Mouse (Mus musculus) C2C12 (cell line): ENCODE measurements around the gene Tspoap1. TPM values are rescaled to one million over a fixed set of nuclear protein-coding genes. Genes with fewer than 3 reads are reported as not detected.
A peak's percentile ranks its signal among the peaks of the same experiment; 100 is the strongest.

Experiments used
- H3K27me3 ChIP-seq: one replicate; pipeline ENCODE4 v1.6.1; 2011; ENCODE audit not compliant: control insufficient read depth, insufficient read depth, insufficient read length
- H3K36me3 ChIP-seq: one replicate; pipeline ENCODE4 v1.6.1; 2011; ENCODE audit not compliant: control insufficient read depth, insufficient read depth
- H3K4me3 ChIP-seq: one replicate; pipeline ENCODE4 v1.5.1; 2011; ENCODE audit warnings: mild to moderate bottlenecking, control low read depth; ENCODE audit not compliant: poor library complexity, insufficient read depth, severe bottlenecking
- H3K79me2 ChIP-seq: one replicate; pipeline ENCODE4 v1.6.1; 2011; ENCODE audit not compliant: control insufficient read depth, insufficient read depth
- H3K79me3 ChIP-seq: one replicate; pipeline ENCODE4 v1.6.1; 2011; ENCODE audit warnings: low read depth, control low read depth
- H3ac ChIP-seq: one replicate; pipeline ENCODE3; 2011; ENCODE audit warnings: low read depth; ENCODE audit not compliant: control insufficient read depth, insufficient read length
- CEBPB ChIP-seq: IDR thresholded peaks from one replicate; pipeline ENCODE4 v1.6.1; 2011; ENCODE audit warnings: low read depth, mild to moderate bottlenecking, control low read depth, moderate library complexity
- CTCF ChIP-seq: IDR thresholded peaks from one replicate; pipeline ENCODE4 v1.5.1; 2011; ENCODE audit not compliant: control insufficient read depth, insufficient read depth, insufficient read length
- FOSL1 ChIP-seq: IDR thresholded peaks from one replicate; pipeline ENCODE4 v1.8.0; 2011; ENCODE audit warnings: mild to moderate bottlenecking, low read length; ENCODE audit not compliant: poor library complexity, insufficient read depth, severe bottlenecking
- MAX ChIP-seq: IDR thresholded peaks from one replicate; pipeline ENCODE4 v1.6.1; 2011; ENCODE audit warnings: mild to moderate bottlenecking, control low read depth
- MYOD1 ChIP-seq: IDR thresholded peaks from one replicate; pipeline ENCODE4 v1.6.1; 2011; ENCODE audit warnings: low read depth; ENCODE audit not compliant: control insufficient read depth, insufficient read length
- MYOG ChIP-seq: IDR thresholded peaks from one replicate; pipeline ENCODE4 v1.6.1; 2011; ENCODE audit not compliant: control insufficient read depth, insufficient read length; ENCODE audit errors: extremely low read depth
- USF1 ChIP-seq: IDR thresholded peaks from one replicate; pipeline ENCODE4 v1.6.1; 2011; ENCODE audit warnings: low read depth, mild to moderate bottlenecking, control low read depth, moderate library complexity
- polyA plus RNA-seq: library from polyadenylated mRNA; unstranded; fragments of >200 nt; fragmentation: generic; extraction: Trizol; gene quantifications from one replicate; pipeline ENCODE4 v1.2.1, GENCODE M21; 2012; ENCODE audit warnings: missing spikeins

Gene Tspoap1
- polyA plus RNA-seq, 1 experiment = not detected

DNA sequence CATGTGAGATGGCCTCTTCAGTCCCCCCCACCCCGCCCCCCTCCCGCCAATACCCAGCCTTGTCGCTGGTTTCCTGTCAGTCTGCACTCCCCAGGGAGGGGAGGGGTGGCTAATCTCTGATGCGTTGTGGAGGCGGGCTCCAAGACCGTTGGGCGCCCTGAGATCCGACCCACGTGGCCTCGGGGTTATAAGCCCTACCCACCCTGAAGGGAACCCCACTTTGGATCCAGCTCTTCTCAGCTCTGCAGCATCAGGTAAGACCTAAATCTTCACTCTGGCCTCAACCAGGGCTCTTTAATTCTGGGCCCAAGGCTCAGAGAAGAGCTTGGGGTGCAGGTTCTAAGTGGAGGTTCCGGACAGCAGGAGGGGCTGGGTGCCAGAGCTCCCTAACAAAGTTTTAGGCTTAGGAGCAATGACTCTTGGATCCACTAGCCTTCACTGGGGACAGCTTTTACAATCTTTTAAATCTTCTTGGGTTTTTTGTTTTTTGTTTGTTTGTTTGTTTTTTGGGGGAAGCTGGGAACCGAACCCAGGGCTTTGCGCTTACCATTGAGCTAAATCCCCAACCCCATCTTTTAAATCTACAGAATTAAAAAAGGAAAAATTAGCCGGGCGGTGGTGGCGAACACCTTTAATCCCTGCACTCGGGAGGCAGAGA, 4.9 kb upstream of the Tspoap1 start:
- TF ChIP-seq MYOD1 (no peak), USF1 (peak; percentile 70)
- peaks cover 21% of the 10 kb centered on the region for H3K79me2 ChIP-seq
- peak overlapping the region; percentile 41 for H3K4me3 ChIP-seq
- H3K27me3 ChIP-seq = peaks cover 4% of the 10 kb centered on the region
- no peak overlapping the region for H3ac ChIP-seq
- peaks cover 9% of the 10 kb centered on the region for H3K36me3 ChIP-seq
- peaks cover 15% of the 10 kb centered on the region for H3K79me3 ChIP-seq

DNA sequence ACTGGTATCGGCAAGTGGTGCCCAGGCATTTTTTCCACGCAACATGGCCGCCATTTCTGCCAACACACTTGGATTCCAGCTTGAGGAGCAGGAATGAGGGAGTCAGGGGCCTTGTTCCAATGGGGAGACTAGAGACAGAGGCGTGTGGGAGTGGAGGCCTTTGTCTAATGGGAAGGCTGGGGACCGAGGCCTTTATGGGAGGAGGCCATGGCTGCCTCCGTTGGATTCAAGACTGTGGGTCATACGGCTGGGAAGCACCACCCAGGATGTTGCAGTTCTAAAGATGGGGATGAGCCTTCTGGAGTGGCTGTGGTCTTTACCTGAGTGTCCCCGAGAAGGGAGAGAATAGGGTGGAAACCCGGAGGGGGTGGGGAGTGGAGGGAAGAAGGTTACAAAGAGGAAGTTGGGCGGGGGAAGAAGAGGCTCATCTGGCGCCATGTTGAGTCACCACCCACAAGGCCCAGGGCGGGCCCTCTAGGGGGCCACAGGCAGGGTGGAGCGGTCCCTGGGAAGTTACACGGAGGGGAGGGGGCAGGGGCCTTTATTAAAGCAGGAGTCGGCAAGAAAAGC, 4.0 kb upstream of the Tspoap1 start:
- peak overlapping the region; percentile 41 for H3K4me3 ChIP-seq
- H3ac ChIP-seq = no peak overlapping the region
- peaks cover 13% of the 10 kb centered on the region for H3K27me3 ChIP-seq
- H3K79me3 ChIP-seq = peaks cover 15% of the 10 kb centered on the region
- H3K79me2 ChIP-seq = peaks cover 21% of the 10 kb centered on the region
- TF ChIP-seq MYOG (no peak), CTCF (no peak), MYOD1 (no peak), MAX (no peak), FOSL1 (no peak), CEBPB (no peak), USF1 (no peak)
- H3K36me3 ChIP-seq = peaks cover 9% of the 10 kb centered on the region

DNA sequence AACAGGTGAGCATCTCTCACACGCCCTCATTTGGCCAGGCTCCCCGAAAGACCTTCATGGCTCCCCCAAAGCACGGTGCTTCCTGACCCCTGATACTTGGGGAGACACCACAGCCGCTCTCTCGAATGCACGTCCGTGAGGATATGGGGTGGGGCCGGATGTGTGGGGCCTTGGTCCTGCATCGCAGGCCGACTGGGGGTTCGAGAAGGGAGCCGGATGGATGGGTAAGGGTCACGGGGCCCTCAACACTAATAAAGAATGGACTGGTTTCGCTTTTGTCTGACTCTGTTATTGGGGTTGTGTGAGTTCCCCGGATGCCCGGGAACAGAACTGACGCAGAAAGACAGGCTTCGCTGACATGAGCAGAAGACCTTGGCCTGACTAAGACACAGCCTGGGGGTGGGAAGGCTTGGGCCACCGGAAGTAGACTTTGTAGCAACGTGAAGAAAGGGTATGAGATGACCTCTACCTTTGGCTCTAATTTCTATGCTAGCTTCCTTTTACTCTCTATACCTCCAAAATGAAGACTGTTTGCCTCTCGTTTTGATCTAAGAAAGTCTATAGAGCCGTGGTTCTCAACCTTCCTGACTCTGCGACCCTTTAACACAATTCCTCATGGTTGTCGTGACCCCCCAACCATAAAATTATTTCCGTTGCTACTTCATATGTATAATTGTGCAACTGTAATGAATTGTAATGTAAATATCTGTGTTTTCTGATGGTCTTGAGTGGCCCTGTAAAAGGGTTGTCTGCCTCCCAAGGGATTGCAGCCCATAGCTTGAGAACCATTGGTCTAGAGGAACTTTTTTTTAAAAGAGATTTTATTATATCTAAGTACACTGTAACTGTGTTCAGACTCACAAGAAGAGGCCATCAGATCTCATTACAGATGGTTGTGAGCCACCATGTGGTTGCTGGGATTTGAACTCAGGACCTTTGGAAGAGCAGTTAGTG, 3.1 kb upstream of the Tspoap1 start:
- Histone ChIP-seq H3ac (no peak overlapping the region), H3K4me3 (peak overlapping the region; percentile 41), H3K79me3 (peaks cover 15% of the 10 kb centered on the region)

DNA sequence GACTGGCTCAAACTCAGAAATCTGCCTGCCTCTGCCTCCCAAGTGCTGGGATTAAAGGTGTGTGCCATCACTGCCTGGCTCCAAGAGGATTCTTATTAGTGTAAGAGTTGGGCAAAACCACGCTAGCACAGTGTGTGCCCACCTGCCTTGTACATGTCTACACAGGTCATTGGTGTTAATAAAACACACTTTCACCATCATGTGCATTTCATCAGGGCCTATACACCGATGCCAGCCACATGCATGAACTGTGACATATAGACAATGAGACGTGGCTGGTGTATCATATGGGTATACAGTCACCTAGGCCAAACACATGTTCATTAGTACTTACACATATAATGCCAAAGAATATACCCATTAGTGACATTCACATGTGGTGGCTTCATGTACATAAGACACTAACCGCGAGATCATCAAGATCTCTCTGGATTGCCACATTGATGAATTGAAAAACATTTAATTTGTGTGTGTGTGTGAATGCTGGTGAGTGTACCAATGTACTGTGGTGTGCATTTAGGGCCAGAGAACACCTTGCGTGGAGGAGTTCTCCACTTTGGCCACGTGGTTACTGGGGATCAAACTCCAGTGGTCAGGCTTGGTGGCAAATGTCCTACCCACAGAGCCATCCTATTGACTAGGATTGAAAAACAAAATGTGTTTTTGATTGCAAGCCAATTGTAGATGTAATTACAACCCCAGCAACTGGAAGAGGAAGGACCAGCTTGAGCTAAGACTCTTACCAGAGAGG, 2.0 kb upstream of the Tspoap1 start:
- TF ChIP-seq CEBPB (no peak), USF1 (peak; percentile 48), MAX (peak; percentile 55), MYOD1 (no peak), CTCF (no peak), MYOG (no peak), FOSL1 (no peak)
- peaks cover 21% of the 10 kb centered on the region for H3K79me2 ChIP-seq
- peaks cover 15% of the 10 kb centered on the region for H3K79me3 ChIP-seq
- peaks cover 9% of the 10 kb centered on the region for H3K36me3 ChIP-seq
- H3K27me3 ChIP-seq = peaks cover 33% of the 10 kb centered on the region
- H3K4me3 ChIP-seq = no peak overlapping the region
- no peak overlapping the region for H3ac ChIP-seq

More for the DNA sequence above, 3.1 kb upstream of the Tspoap1 start:
- H3K27me3 ChIP-seq = peaks cover 22% of the 10 kb centered on the region
- TF ChIP-seq CTCF (no peak), MAX (no peak), MYOD1 (no peak), FOSL1 (no peak), USF1 (no peak), CEBPB (no peak), MYOG (no peak)
- peaks cover 9% of the 10 kb centered on the region for H3K36me3 ChIP-seq
- peaks cover 21% of the 10 kb centered on the region for H3K79me2 ChIP-seq

DNA sequence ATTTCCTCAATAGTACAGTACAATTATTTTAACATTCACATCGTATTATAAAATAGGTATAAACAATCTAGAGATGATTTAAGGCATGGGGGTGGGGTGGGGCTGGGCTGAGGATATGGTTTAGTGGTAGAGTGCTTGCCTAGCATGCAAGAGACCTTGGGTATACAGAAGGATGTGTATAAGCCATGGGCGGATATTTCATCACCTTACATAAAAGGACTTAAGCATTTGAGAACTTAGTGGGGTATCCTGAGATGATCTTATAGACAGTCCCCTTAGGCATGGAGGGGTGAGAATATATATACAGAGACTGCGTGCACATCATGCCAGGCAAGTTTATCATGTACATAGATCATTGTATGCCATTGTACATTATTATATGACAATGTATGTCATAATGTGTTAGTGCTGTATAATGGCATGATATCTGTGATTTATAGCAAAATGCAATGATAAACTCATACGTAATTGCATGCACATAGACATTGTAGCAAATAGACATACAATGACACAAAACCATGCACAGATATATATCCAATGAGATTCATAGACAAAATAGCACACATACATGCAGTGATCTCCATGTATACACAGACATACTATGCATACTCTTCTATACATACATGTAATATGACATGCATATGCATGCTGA, 1.3 kb upstream of the Tspoap1 start:
- TF ChIP-seq CTCF (no peak), CEBPB (peak; percentile 11)
- no peak overlapping the region for H3K4me3 ChIP-seq
- H3K79me2 ChIP-seq = peaks cover 21% of the 10 kb centered on the region
- H3ac ChIP-seq = no peak overlapping the region
- peaks cover 15% of the 10 kb centered on the region for H3K79me3 ChIP-seq
- peaks cover 40% of the 10 kb centered on the region for H3K27me3 ChIP-seq
- H3K36me3 ChIP-seq = peaks cover 9% of the 10 kb centered on the region
